Mouse (Mus musculus) lung, adult 2 months (tissue): ENCODE data around the gene Dock10.

Source experiments
- CTCF ChIP-seq: fragments of 200-500 bp; IDR thresholded peaks from 2 replicates; pipeline ENCODE4 v1.5.1; 2011; ENCODE audit warnings: mild to moderate bottlenecking, low read length, control low read depth; ENCODE audit not compliant: insufficient read depth
- POLR2A ChIP-seq: fragments of 200-500 bp; IDR thresholded peaks from 2 replicates; pipeline ENCODE4 v1.6.1; 2011; ENCODE audit warnings: low read depth, mild to moderate bottlenecking, control low read depth, low read length, borderline replicate concordance; ENCODE audit errors: extremely low read depth

DNA sequence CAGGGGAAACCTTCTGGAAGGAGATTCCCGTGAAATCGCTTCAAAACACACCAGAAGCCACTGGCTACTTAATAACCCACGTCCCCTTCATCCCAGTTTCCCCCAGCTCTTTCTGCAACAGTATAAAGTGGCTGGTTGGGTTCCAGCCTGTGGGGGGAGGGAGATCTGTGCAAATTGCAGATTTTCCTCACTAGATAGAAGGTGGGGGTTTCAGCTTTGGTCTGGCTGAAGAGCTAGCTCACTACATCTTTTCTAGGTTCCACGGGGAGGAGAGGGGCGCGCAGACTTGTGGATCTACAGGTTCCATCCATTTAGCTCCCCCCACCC, 714 bp downstream of the Dock10 start:
- TF ChIP-seq CTCF (no peak), POLR2A (no peak)
